22 mouse cellular contexts compared by ENCODE assay signal in genomic region chr10:93595831-93596230, GRCm38 (mm10). TPM values are rescaled to one million over a fixed set of nuclear protein-coding genes. Genes with fewer than 3 reads are reported as not detected.
DNase-seq lines count a peak whose midpoint lies in the region; ATAC-seq lines count a peak whose summit lies in the region.
"Had no signal": no experiment of that assay in that cellular context is flagged by ENCODE, and none has a peak within 500 bp of the region (broad histone marks: within the 10 kb centered on the region; RNA-seq: fewer than 3 reads in every experiment).

No protein-coding gene starts in this region.

- H3K27ac ChIP-seq in intestine, embryonic 15.5 days, result no peak overlapping the region
- H3K27ac ChIP-seq: embryonic facial prominence, embryonic 10.5 days; hindbrain, embryonic 12.5 days; kidney, embryonic 15.5 days; limb, embryonic 12.5 days; macrophage had no signal

- no peak overlapping the region for H3K4me2 ChIP-seq in intestine, embryonic 15.5 days (replicated peaks)
- H3K4me2 ChIP-seq: heart, embryonic 12.5 days; hindbrain, embryonic 12.5 days; kidney, embryonic 15.5 days; limb, embryonic 12.5 days; liver, embryonic 11.5 days had no signal

- no peaks in the 10 kb centered on the region; the same call in 1 of the 2 replicates for H3K27me3 ChIP-seq in intestine, embryonic 15.5 days (replicated peaks)
- H3K27me3 ChIP-seq: limb, embryonic 12.5 days had no signal

- H3K4me1 ChIP-seq in intestine, embryonic 15.5 days (replicated peaks), result 0 out of 2 replicates have a peak, but pooled peaks cover 4% of the 10 kb centered on the region
- H3K4me1 ChIP-seq: heart, embryonic 12.5 days; hindbrain, embryonic 12.5 days; kidney, embryonic 15.5 days; limb, embryonic 12.5 days had no signal

- H3K4me3 ChIP-seq in intestine, embryonic 15.5 days (replicated peaks), result no peak overlapping the region
- H3K4me3 ChIP-seq: embryonic facial prominence, embryonic 10.5 days; heart, embryonic 12.5 days; hindbrain, embryonic 12.5 days; kidney, embryonic 15.5 days; limb, embryonic 12.5 days had no signal

- ATAC-seq in intestine, embryonic 15.5 days, result no peak
- ATAC-seq: forebrain, postnatal 0 days; liver, postnatal 0 days had no signal

- WGBS in intestine, embryonic 15.5 days, result 65% methylated on average over 4 of the region's 4 CpGs

- H3K9me3 ChIP-seq in intestine, embryonic 15.5 days, result no peaks in the 10 kb centered on the region
- H3K9me3 ChIP-seq: embryonic facial prominence, embryonic 10.5 days; heart, embryonic 12.5 days; hindbrain, embryonic 12.5 days; kidney, embryonic 15.5 days; limb, embryonic 12.5 days had no signal

- H3K9ac ChIP-seq in intestine, embryonic 15.5 days, result no peak overlapping the region
- H3K9ac ChIP-seq: forebrain, postnatal 0 days; heart, embryonic 12.5 days; hindbrain, embryonic 12.5 days; kidney, embryonic 15.5 days; limb, embryonic 12.5 days; liver, postnatal 0 days had no signal

- no peaks in the 10 kb centered on the region for H3K36me3 ChIP-seq in intestine, embryonic 15.5 days
- H3K36me3 ChIP-seq: embryonic facial prominence, embryonic 10.5 days; heart, embryonic 12.5 days; hindbrain, embryonic 12.5 days; kidney, embryonic 15.5 days; limb, embryonic 12.5 days had no signal

- peak; percentile 23 for DNase-seq in lung, postnatal 10 days
- no peak for DNase-seq in lung, postnatal 36 days
- peak; percentile 1 for DNase-seq in ES-CJ7 (ENCODE audit: low read depth, low spot score)
- DNase-seq in Muller cell, postnatal 12 days (ENCODE audit: inconsistent ontology term), result peak; percentile 89
- DNase-seq in adrenal gland, postnatal 25 days, result peak; percentile 13
- DNase-seq in frontal cortex, postnatal 10 days (ENCODE audit: low spot score in 2 of 2), result no peak
- DNase-seq: cerebellum, adult 11-12 months; cerebellum, postnatal 10 days; forebrain, postnatal 0 days; heart, postnatal 10 days; kidney, adult 11 months; liver, postnatal 0 days had no signal

RNA-seq across cellular contexts. Expression of gene Snrpf, which starts 6.3 kb away (rescaled TPM):
- total RNA-seq in adrenal gland, postnatal 25 days (2021), result 14.6 and 17.7 TPM in 2 replicates
- polyA plus RNA-seq in intestine, embryonic 15.5 days (2015; fragmentation: Nextera tagmentation; extraction: Ambion mirVana), result 110 and 122 TPM in 2 replicates

RNA-seq across cellular contexts. Expression of gene Ntn4, which starts 44.6 kb away (rescaled TPM):
- total RNA-seq in adrenal gland, postnatal 25 days (2021), result 12.8 and 13.2 TPM in 2 replicates
- polyA plus RNA-seq in intestine, embryonic 15.5 days (2015; fragmentation: Nextera tagmentation; extraction: Ambion mirVana), result 0.29 and 0.47 TPM in 2 replicates

RNA-seq across cellular contexts. Expression of gene Ccdc38, which starts 55.4 kb away (rescaled TPM):
- total RNA-seq in adrenal gland, postnatal 25 days (2021), result not detected in 2 replicates
- 0.29 and 0.33 TPM in 2 replicates for polyA plus RNA-seq in intestine, embryonic 15.5 days (2015; fragmentation: Nextera tagmentation; extraction: Ambion mirVana)
- total RNA-seq: forebrain, postnatal 0 days; heart, postnatal 10 days had no signal
- polyA plus RNA-seq: cortical plate, adult 2 months; macrophage; small intestine, adult 2 months had no signal

RNA-seq across cellular contexts. Expression of gene Amdhd1, which starts 56.0 kb away (rescaled TPM):
- 0.86 TPM in 1 of 2 replicates, not detected in the other for total RNA-seq in adrenal gland, postnatal 25 days (2021)
- polyA plus RNA-seq in intestine, embryonic 15.5 days (2015; fragmentation: Nextera tagmentation; extraction: Ambion mirVana), result 0.85 and 1.2 TPM in 2 replicates

Comparison
In these comparisons a context has a peak if more than half of its experiments do, and no peak if none do; other contexts are left out.
1. DNase-seq: peak in lung, postnatal 10 days (single experiment), ES-CJ7 (single experiment), Muller cell, postnatal 12 days (single experiment) and adrenal gland, postnatal 25 days (single experiment); none in lung, postnatal 36 days (single experiment) and frontal cortex, postnatal 10 days (0 of 2).